Mouse (Mus musculus): ENCODE results near the gene S100a3. TPM values are rescaled to one million over a fixed set of nuclear protein-coding genes. Genes with fewer than 3 reads are reported as not detected.

Gene S100a3
- total RNA-seq, 2 experiments from 2014 or later, result not detected

Other genes starting within 250 kb of the S100a3 start
- not detected in 2 replicates for gene Slc27a3, start 170.6 kb upstream of the S100a3 start, total RNA-seq (2015; ENCODE audit: low replicate concordance)
- gene Slc27a3, start 170.6 kb upstream of the S100a3 start, total RNA-seq (2017; ENCODE audit: low replicate concordance), result 0.68 TPM in 1 of 2 replicates, not detected in the other
- 6.0 and 6.9 TPM in 2 replicates for gene Ints3, start 127.0 kb upstream of the S100a3 start, total RNA-seq (2015; ENCODE audit: low replicate concordance)
- gene Ints3, start 127.0 kb upstream of the S100a3 start, total RNA-seq (2017; ENCODE audit: low replicate concordance), result 5.1 and 10.5 TPM in 2 replicates
- not detected in 2 replicates for gene Npr1, start 94.7 kb upstream of the S100a3 start, total RNA-seq (2015; ENCODE audit: low replicate concordance)
- gene Npr1, start 94.7 kb upstream of the S100a3 start, total RNA-seq (2017; ENCODE audit: low replicate concordance), result 0.84 TPM in 1 of 2 replicates, not detected in the other
- gene Ilf2, start 84.5 kb upstream of the S100a3 start, total RNA-seq (2015; ENCODE audit: low replicate concordance), result 25.9 and 29.9 TPM in 2 replicates
- 37.6 and 44.0 TPM in 2 replicates for gene Ilf2, start 84.5 kb upstream of the S100a3 start, total RNA-seq (2017; ENCODE audit: low replicate concordance)
- 6.3 and 11.5 TPM in 2 replicates for gene Snapin, start 69.5 kb upstream of the S100a3 start, total RNA-seq (2015; ENCODE audit: low replicate concordance)
- 10.7 and 13.4 TPM in 2 replicates for gene Snapin, start 69.5 kb upstream of the S100a3 start, total RNA-seq (2017; ENCODE audit: low replicate concordance)
- 33.0 and 49.1 TPM in 2 replicates for gene Chtop, start 51.1 kb upstream of the S100a3 start, total RNA-seq (2015; ENCODE audit: low replicate concordance)
- 37.8 and 45.3 TPM in 2 replicates for gene Chtop, start 51.1 kb upstream of the S100a3 start, total RNA-seq (2017; ENCODE audit: low replicate concordance)
- 41.3 and 51.2 TPM in 2 replicates for gene S100a1, start 46.2 kb upstream of the S100a3 start, total RNA-seq (2015; ENCODE audit: low replicate concordance)
- 15.3 and 28.6 TPM in 2 replicates for gene S100a1, start 46.2 kb upstream of the S100a3 start, total RNA-seq (2017; ENCODE audit: low replicate concordance)
- gene S100a13, start 46.1 kb upstream of the S100a3 start, total RNA-seq (2015; ENCODE audit: low replicate concordance), result 1.9 and 18.0 TPM in 2 replicates
- gene S100a13, start 46.1 kb upstream of the S100a3 start, total RNA-seq (2017; ENCODE audit: low replicate concordance), result 22.4 and 31.6 TPM in 2 replicates
- gene S100a14, start 33.7 kb upstream of the S100a3 start, total RNA-seq (2015; ENCODE audit: low replicate concordance), result not detected in 2 replicates
- not detected in 2 replicates for gene S100a14, start 33.7 kb upstream of the S100a3 start, total RNA-seq (2017; ENCODE audit: low replicate concordance)
- not detected in 2 replicates for gene S100a16, start 23.3 kb upstream of the S100a3 start, total RNA-seq (2015; ENCODE audit: low replicate concordance)
- not detected in 2 replicates for gene S100a16, start 23.3 kb upstream of the S100a3 start, total RNA-seq (2017; ENCODE audit: low replicate concordance)
- gene S100a2, start 29.7 kb downstream of the S100a3 start, total RNA-seq (2015; ENCODE audit: low replicate concordance), result not detected in 2 replicates
- not detected in 2 replicates for gene S100a2, start 29.7 kb downstream of the S100a3 start, total RNA-seq (2017; ENCODE audit: low replicate concordance)
- not detected in 2 replicates for gene Gm42674, start 41.3 kb downstream of the S100a3 start, total RNA-seq (2015; ENCODE audit: low replicate concordance)
- not detected in 2 replicates for gene Gm42674, start 41.3 kb downstream of the S100a3 start, total RNA-seq (2017; ENCODE audit: low replicate concordance)
- gene S100a4, start 43.2 kb downstream of the S100a3 start, total RNA-seq (2015; ENCODE audit: low replicate concordance), result 64.0 and 136 TPM in 2 replicates
- 89.5 and 104 TPM in 2 replicates for gene S100a4, start 43.2 kb downstream of the S100a3 start, total RNA-seq (2017; ENCODE audit: low replicate concordance)
- not detected in 2 replicates for gene S100a5, start 47.9 kb downstream of the S100a3 start, total RNA-seq (2015; ENCODE audit: low replicate concordance)
- not detected in 2 replicates for gene S100a5, start 47.9 kb downstream of the S100a3 start, total RNA-seq (2017; ENCODE audit: low replicate concordance)
- 246 and 247 TPM in 2 replicates for gene S100a6, start 52.3 kb downstream of the S100a3 start, total RNA-seq (2015; ENCODE audit: low replicate concordance)
- gene S100a6, start 52.3 kb downstream of the S100a3 start, total RNA-seq (2017; ENCODE audit: low replicate concordance), result 99.2 and 118 TPM in 2 replicates
- gene S100a7a, start 93.4 kb downstream of the S100a3 start, total RNA-seq (2015; ENCODE audit: low replicate concordance), result not detected in 2 replicates
- gene S100a7a, start 93.4 kb downstream of the S100a3 start, total RNA-seq (2017; ENCODE audit: low replicate concordance), result not detected in 2 replicates
- gene S100a8, start 108.4 kb downstream of the S100a3 start, total RNA-seq (2015; ENCODE audit: low replicate concordance), result 9,516 and 10,353 TPM in 2 replicates
- gene S100a8, start 108.4 kb downstream of the S100a3 start, total RNA-seq (2017; ENCODE audit: low replicate concordance), result 5,136 and 5,692 TPM in 2 replicates
- gene S100a9, start 135.1 kb downstream of the S100a3 start, total RNA-seq (2015; ENCODE audit: low replicate concordance), result 13,871 and 15,956 TPM in 2 replicates
- gene S100a9, start 135.1 kb downstream of the S100a3 start, total RNA-seq (2017; ENCODE audit: low replicate concordance), result 4,543 and 6,947 TPM in 2 replicates
- 4.8 TPM in 1 of 2 replicates, not detected in the other for gene Pglyrp4, start 166.3 kb downstream of the S100a3 start, total RNA-seq (2015; ENCODE audit: low replicate concordance)
- not detected in 2 replicates for gene Pglyrp4, start 166.3 kb downstream of the S100a3 start, total RNA-seq (2017; ENCODE audit: low replicate concordance)
- gene Gm5849, start 217.3 kb downstream of the S100a3 start, total RNA-seq (2015; ENCODE audit: low replicate concordance), result not detected in 2 replicates
- gene Gm5849, start 217.3 kb downstream of the S100a3 start, total RNA-seq (2017; ENCODE audit: low replicate concordance), result not detected in 2 replicates

Data from erythroblast, adult 5-6 weeks (primary cell).